Mouse (Mus musculus) intestine, embryonic 16.5 days (tissue): Measurements from ENCODE around the gene Loxl3. TPM values are rescaled to one million over a fixed set of nuclear protein-coding genes. Genes with fewer than 3 reads are reported as not detected.

Experiments
- ATAC-seq: fragments of 200-750 bp; cut with Nextera tagmentation; 2 replicates; pipeline ENCODE4 v1.8.0; 2017; ENCODE audit warnings: moderate TSS enrichment, moderate library complexity
- H3K27ac ChIP-seq: fragments of 300-500 bp; sonication (generic); 2 replicates; pipeline ENCODE4 v1.5.1; 2014; ENCODE audit warnings: mild to moderate bottlenecking, low read length
- H3K27me3 ChIP-seq: fragments of 300-500 bp; sonication (generic); replicated peaks from 2 replicates; pipeline ENCODE4 v1.6.1; 2014; ENCODE audit warnings: low read length, control low read depth, mixed read lengths; ENCODE audit not compliant: control insufficient read depth, insufficient read depth
- H3K36me3 ChIP-seq: fragments of 300-500 bp; sonication (generic); 2 replicates; pipeline ENCODE4 v1.6.1; 2014; ENCODE audit warnings: low read length, control low read depth; ENCODE audit not compliant: control insufficient read depth, insufficient read depth
- H3K4me1 ChIP-seq: fragments of 300-500 bp; sonication (generic); 2 replicates; pipeline ENCODE4 v1.6.1; 2014; ENCODE audit warnings: low read length, control low read depth, mixed read lengths; ENCODE audit not compliant: control insufficient read depth, insufficient read depth
- H3K4me2 ChIP-seq: fragments of 300-500 bp; sonication (generic); 2 replicates; pipeline ENCODE4 v1.6.1; 2014; ENCODE audit warnings: low read depth, low read length, control low read depth
- H3K4me3 ChIP-seq: fragments of 300-500 bp; sonication (generic); 2 replicates; pipeline ENCODE4 v1.5.1; 2014; ENCODE audit warnings: mild to moderate bottlenecking, low read length
- H3K9ac ChIP-seq: fragments of 300-500 bp; sonication (generic); 2 replicates; pipeline ENCODE4 v1.6.1; 2014; ENCODE audit warnings: low read depth, low read length
- H3K9me3 ChIP-seq: fragments of 300-500 bp; sonication (generic); 2 replicates; pipeline ENCODE4 v1.6.1; 2016; ENCODE audit warnings: low read length, control low read depth; ENCODE audit not compliant: control insufficient read depth
- WGBS: fragments of 180-500 bp; shearing (Covaris S2); extraction: QIAGEN DNeasy Blood & Tissue Kit; methylation state at CpG from one replicate; pipeline ENCODE4 v1.1.7; 2014; 5-methylcytosine and 5-hydroxymethylcytosine counted together
- polyA plus RNA-seq: library from polyadenylated mRNA; unstranded; fragments of >200 nt; fragmentation: Nextera tagmentation; extraction: Ambion mirVana; gene quantifications from 2 replicates; pipeline ENCODE4 v1.2.1, GENCODE M21; 2015

Loxl3 gene
- polyA plus RNA-seq, 1 experiment from 2014 or later, result 11.9 TPM

GRCm38 (mm10) chr6:83038496-83039012 is 4.6 kb downstream of the Loxl3 start:
- Histone ChIP-seq H3K27ac (no peak overlapping the region), H3K4me3 (peak overlapping the region; percentile 29), H3K4me2 (peak overlapping the region; percentile 53), H3K27me3 (peaks cover 7% of the 10 kb centered on the region; the same call in 1 of the 2 replicates), H3K36me3 (no peaks in the 10 kb centered on the region), H3K4me1 (peaks cover 18% of the 10 kb centered on the region), H3K9ac (peak overlapping the region; percentile 52), H3K9me3 (no peaks in the 10 kb centered on the region)
- whole genome bisulfite sequencing, result 9% methylated on average over 24 of the region's 24 CpGs
- ATAC-seq, result peak; percentile 90

DNA sequence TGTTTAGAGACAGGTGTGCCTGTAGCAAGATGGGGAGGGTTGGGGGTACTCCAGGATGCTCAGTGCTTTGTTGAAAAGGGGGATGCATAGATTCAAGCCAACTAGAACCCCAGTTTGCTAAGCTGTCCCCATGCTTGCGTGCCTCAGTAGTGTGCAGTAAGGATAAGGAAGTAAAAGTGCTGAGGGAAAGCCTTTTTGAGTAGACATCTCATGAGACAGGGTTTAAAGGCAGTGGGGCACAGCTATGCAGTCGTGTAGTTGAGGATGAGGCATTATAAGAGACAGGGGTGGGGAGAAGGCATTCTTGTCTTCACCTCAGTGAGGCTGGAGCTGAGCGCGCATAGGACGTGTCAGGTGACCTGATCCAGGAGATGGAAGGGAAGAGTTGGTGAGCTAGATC is 6.6 kb downstream of the Loxl3 start:
- no peak overlapping the region for H3K27ac ChIP-seq
- ATAC-seq, result no peak
- H3K4me2 ChIP-seq, result no peak overlapping the region
- no peaks in the 10 kb centered on the region for H3K36me3 ChIP-seq
- no peaks in the 10 kb centered on the region for H3K27me3 ChIP-seq
- H3K4me1 ChIP-seq, result peaks cover 9% of the 10 kb centered on the region
- WGBS, result 75% methylated on average over 5 of the region's 5 CpGs
- H3K9me3 ChIP-seq, result no peaks in the 10 kb centered on the region
- H3K9ac ChIP-seq, result no peak overlapping the region
- H3K4me3 ChIP-seq, result no peak overlapping the region

- no peak for ATAC-seq
- no peaks in the 10 kb centered on the region for H3K9me3 ChIP-seq
- H3K4me1 ChIP-seq, result peaks cover 5% of the 10 kb centered on the region
- no peaks in the 10 kb centered on the region for H3K36me3 ChIP-seq
- H3K4me3 ChIP-seq, result no peak overlapping the region
- no peak overlapping the region for H3K4me2 ChIP-seq
- H3K27ac ChIP-seq, result no peak overlapping the region
- H3K27me3 ChIP-seq, result no peaks in the 10 kb centered on the region
- no peak overlapping the region for H3K9ac ChIP-seq
- WGBS, result 54% methylated on average over 6 of the region's 6 CpGs
Measured at GRCm38 (mm10) chr6:83043561-83043960, 9.6 kb downstream of the Loxl3 start.

DNA sequence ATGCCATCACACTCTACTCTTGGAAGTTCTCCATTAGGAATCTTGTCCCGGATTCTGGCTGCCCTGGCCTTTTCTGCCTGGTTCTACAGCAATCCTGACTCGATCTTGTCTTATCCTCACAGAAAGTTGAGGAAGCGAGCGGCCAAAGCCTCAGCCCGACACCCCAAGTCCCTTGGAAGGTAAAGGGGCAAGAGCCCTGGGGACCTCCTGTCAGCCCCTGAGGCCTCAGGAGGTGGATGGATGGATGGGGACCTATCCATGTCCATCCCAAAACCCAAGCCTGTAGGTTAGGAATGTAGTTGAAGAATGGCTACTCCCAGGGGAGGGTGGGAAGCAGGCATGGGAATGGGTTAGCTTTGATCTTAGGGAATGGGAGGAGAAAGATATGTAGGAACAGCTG is 10.0 kb downstream of the Loxl3 start:
- Histone ChIP-seq H3K9ac (no peak overlapping the region), H3K27me3 (no peaks in the 10 kb centered on the region), H3K4me2 (no peak overlapping the region), H3K9me3 (no peaks in the 10 kb centered on the region), H3K36me3 (no peaks in the 10 kb centered on the region), H3K4me3 (no peak overlapping the region), H3K27ac (no peak overlapping the region), H3K4me1 (peaks cover under 1% of the 10 kb centered on the region; the same call in 1 of the 2 replicates)
- ATAC-seq, result no peak
- WGBS, result 91% methylated on average over 5 of the region's 5 CpGs

GRCm38 (mm10) chr6:83044742-83045141 is 10.8 kb downstream of the Loxl3 start:
- Histone ChIP-seq H3K9ac (no peak overlapping the region), H3K4me1 (no peaks in the 10 kb centered on the region), H3K27me3 (no peaks in the 10 kb centered on the region), H3K4me3 (no peak overlapping the region), H3K9me3 (no peaks in the 10 kb centered on the region), H3K4me2 (no peak overlapping the region), H3K27ac (no peak overlapping the region), H3K36me3 (no peaks in the 10 kb centered on the region)
- no peak for ATAC-seq
- 74% methylated on average over 9 of the region's 9 CpGs for WGBS

DNA sequence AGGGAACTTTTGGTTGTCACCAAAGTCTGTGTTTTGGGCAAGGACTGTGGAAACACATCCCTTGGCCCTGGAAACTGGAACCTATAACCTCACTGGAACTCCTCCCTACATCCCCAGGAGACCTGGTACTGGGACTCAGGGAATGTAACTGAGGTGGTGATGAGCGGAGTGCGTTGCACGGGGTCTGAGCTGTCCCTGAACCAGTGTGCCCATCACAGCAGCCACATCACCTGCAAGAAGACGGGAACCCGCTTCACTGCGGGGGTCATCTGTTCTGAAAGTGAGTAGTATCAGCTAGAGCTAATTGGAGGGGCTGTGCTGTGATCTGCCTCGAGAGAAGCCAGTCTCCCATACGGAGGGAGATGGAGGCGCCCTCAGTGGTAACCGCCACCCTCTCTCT is 15.4 kb downstream of the Loxl3 start:
- H3K36me3 ChIP-seq, result peaks cover 7% of the 10 kb centered on the region; the same call in 1 of the 2 replicates
- no peak overlapping the region for H3K4me2 ChIP-seq
- no peak for ATAC-seq
- H3K4me1 ChIP-seq, result peaks cover 12% of the 10 kb centered on the region
- H3K4me3 ChIP-seq, result no peak overlapping the region
- 73% methylated on average over 10 of the region's 10 CpGs for WGBS
- H3K27ac ChIP-seq, result no peak overlapping the region
- no peaks in the 10 kb centered on the region for H3K27me3 ChIP-seq
- no peaks in the 10 kb centered on the region for H3K9me3 ChIP-seq
- H3K9ac ChIP-seq, result no peak overlapping the region

GRCm38 (mm10) chr6:83053136-83053960 is 19.4 kb downstream of the Loxl3 start:
- Histone ChIP-seq H3K4me2 (peak overlapping the region; percentile 95), H3K27ac (peak overlapping the region; percentile 69), H3K36me3 (peaks cover 18% of the 10 kb centered on the region; the same call in 1 of the 2 replicates), H3K9me3 (no peaks in the 10 kb centered on the region), H3K4me3 (peak overlapping the region; percentile 99), H3K27me3 (no peaks in the 10 kb centered on the region), H3K4me1 (peaks cover 30% of the 10 kb centered on the region), H3K9ac (peak overlapping the region; percentile 94)
- WGBS, result 2% methylated on average over 26 of the region's 26 CpGs
- ATAC-seq, result no peak

DNA sequence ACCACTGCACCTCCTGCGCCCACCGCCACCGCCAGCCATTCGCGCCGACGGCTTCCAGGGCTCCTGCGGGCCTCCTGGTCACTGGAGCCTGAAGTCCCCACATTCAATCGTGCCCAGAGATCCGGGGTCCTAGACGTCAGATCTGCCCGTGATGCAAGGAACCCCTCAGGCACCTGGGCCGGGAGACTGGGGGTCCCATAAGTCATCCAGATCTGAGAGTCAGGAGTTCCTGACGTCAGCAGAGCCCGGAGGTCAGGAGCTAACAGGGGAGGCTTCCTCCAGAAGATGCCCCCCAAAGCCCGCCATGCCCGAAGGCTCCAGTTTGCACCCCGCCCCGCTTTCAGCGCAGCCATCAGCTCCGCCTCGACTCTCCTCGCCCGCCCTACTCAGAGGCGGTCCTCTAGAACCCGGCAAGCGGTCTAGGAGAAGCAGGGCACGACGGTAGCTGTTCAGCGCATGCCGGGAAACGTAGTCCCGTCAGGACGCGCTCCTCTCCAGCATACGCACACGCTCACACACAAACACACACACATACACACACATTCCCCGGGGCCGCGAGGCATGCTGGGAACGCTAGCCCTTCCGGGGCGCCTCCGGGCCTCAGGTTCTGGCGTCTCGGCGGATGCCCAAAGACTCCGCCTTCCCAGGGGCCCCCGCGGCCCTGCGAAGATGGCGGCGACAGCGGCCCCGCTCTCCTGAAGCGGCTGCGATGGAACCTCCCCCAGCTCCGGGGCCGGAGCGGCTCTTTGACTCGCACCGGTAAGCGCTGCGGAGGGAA is 20.3 kb downstream of the Loxl3 start, which contains the start of gene Aup1:
Aup1 (plus strand) TSS at position 448 of the 778 bp plus-strand sequence.
- peak within 1 kb of the TSS; percentile 95 for H3K4me2 ChIP-seq
- no peaks in the 10 kb centered on the region for H3K9me3 ChIP-seq
- ATAC-seq, result peak; percentile 94
- H3K36me3 ChIP-seq, result peaks cover 18% of the 10 kb centered on the region; the same call in 1 of the 2 replicates
- under 1% methylated on average over 64 of the region's 64 CpGs for WGBS
- H3K9ac ChIP-seq, result peak within 1 kb of the TSS; percentile 94
- no peaks in the 10 kb centered on the region for H3K27me3 ChIP-seq
- H3K4me3 ChIP-seq, result peak within 1 kb of the TSS; percentile 99
- peaks cover 38% of the 10 kb centered on the region for H3K4me1 ChIP-seq
- H3K27ac ChIP-seq, result peak within 1 kb of the TSS; percentile 85

DNA sequence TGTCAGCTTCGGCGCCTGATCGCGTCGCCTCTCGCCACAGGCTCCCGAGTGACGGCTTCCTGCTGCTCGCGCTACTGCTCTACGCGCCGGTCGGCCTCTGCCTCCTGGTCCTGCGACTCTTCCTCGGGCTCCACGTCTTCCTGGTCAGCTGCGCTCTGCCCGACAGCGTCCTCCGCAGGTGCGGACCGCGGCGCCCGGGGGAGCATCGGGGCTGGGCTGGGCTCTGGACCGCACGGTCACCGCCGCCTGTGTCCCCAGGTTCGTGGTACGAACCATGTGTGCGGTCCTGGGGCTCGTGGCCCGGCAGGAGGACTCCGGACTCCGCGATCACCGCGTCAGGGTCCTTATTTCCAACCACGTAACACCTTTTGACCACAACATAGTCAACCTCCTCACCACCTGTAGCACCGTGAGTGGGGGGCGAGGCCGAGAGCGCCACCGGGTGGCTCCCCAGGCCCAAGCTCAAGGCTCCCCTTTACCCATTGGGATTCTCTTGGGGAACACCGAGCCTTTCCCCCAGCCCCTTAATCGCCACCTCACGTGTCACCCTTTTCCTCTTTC is 21.0 kb downstream of the Loxl3 start, which contains the start of gene Htra2:
Htra2 (minus strand) TSS at position 403 of the 561 bp plus-strand sequence.
- WGBS, result under 1% methylated on average over 50 of the region's 50 CpGs
- H3K36me3 ChIP-seq, result peaks cover 18% of the 10 kb centered on the region; the same call in 1 of the 2 replicates
- peak; percentile 22 for ATAC-seq
- no peaks in the 10 kb centered on the region for H3K9me3 ChIP-seq
- peak within 1 kb of the TSS; percentile 94 for H3K9ac ChIP-seq
- peaks cover 40% of the 10 kb centered on the region for H3K4me1 ChIP-seq
- no peaks in the 10 kb centered on the region; the same call in 1 of the 2 replicates for H3K27me3 ChIP-seq
- peak within 1 kb of the TSS; percentile 99 for H3K4me3 ChIP-seq
- peak within 1 kb of the TSS; percentile 95 for H3K4me2 ChIP-seq
- H3K27ac ChIP-seq, result peak within 1 kb of the TSS; percentile 85
